Mouse (Mus musculus) heart, postnatal 0 days (tissue): ENCODE results near the gene Krt31. TPM values are rescaled to one million over a fixed set of nuclear protein-coding genes. Genes with fewer than 3 reads are reported as not detected.

Source experiments
- ATAC-seq: fragments of 200-750 bp; cut with Nextera tagmentation; 2 replicates; pipeline ENCODE4 v1.8.0; 2017; ENCODE audit warnings: low read depth, moderate number of reproducible peaks, moderate library complexity; ENCODE audit not compliant: insufficient read depth
- DNase-seq: peaks from one replicate; pipeline ENCODE4 v3.0.0-alpha.2; 2016; ENCODE audit warnings: low spot score
- H3K27ac ChIP-seq: fragments of 300-500 bp; sonication (generic); 2 replicates; pipeline ENCODE4 v1.5.1; 2014; ENCODE audit warnings: low read depth, mild to moderate bottlenecking
- H3K27me3 ChIP-seq: fragments of 300-500 bp; sonication (generic); 2 replicates; pipeline ENCODE4 v1.6.1; 2014; ENCODE audit warnings: low read length, mixed read lengths; ENCODE audit not compliant: control insufficient read depth, insufficient read depth
- H3K36me3 ChIP-seq: fragments of 300-500 bp; sonication (generic); replicated peaks from 2 replicates; pipeline ENCODE4 v1.6.1; 2014; ENCODE audit warnings: low read length, mixed read lengths; ENCODE audit not compliant: control insufficient read depth, insufficient read depth
- H3K4me1 ChIP-seq: fragments of 300-500 bp; sonication (generic); 2 replicates; pipeline ENCODE4 v1.6.1; 2014; ENCODE audit warnings: antibody characterized with exemption; ENCODE audit not compliant: control insufficient read depth, insufficient read depth
- H3K4me2 ChIP-seq: fragments of 300-500 bp; sonication (generic); 2 replicates; pipeline ENCODE4 v1.6.1; 2014; ENCODE audit warnings: low read depth, mild to moderate bottlenecking, low read length, moderate library complexity
- H3K4me3 ChIP-seq: fragments of 300-500 bp; sonication (generic); 2 replicates; pipeline ENCODE4 v1.5.1; 2014; ENCODE audit warnings: low read depth, low read length
- H3K9ac ChIP-seq: fragments of 300-500 bp; sonication (generic); replicated peaks from 2 replicates; pipeline ENCODE4 v1.6.1; 2014; ENCODE audit warnings: low read depth, low read length, mixed read lengths
- H3K9me3 ChIP-seq: fragments of 300-500 bp; sonication (generic); replicated peaks from 2 replicates; pipeline ENCODE4 v1.6.1; 2016; ENCODE audit warnings: low read length; ENCODE audit not compliant: control insufficient read depth
- CTCF ChIP-seq: IDR thresholded peaks from 2 replicates; pipeline ENCODE4 v1.5.1; 2016; ENCODE audit warnings: antibody characterized with exemption, control low read depth, low read depth
- EP300 ChIP-seq: IDR thresholded peaks from 2 replicates; pipeline ENCODE4 v1.6.1; 2016; ENCODE audit warnings: antibody characterized with exemption, low read depth
- WGBS: fragments of 180-500 bp; shearing (Covaris S2); extraction: QIAGEN DNeasy Blood & Tissue Kit; methylation state at CpG from one replicate; pipeline ENCODE4 v1.1.7; 2014; 5-methylcytosine and 5-hydroxymethylcytosine counted together
- polyA plus RNA-seq: library from polyadenylated mRNA; unstranded; fragments of >200 nt; fragmentation: Nextera tagmentation; extraction: Ambion mirVana; gene quantifications from 2 replicates; pipeline ENCODE4 v1.2.1, GENCODE M21; 2015
- total RNA-seq: library from RNA; depleted of rRNA; stranded (reverse); fragments of >200 nt; gene quantifications from 2 replicates; pipeline ENCODE4 v1.2.3, GENCODE M21; 2014; ENCODE audit warnings: low replicate concordance

Krt31 gene
- total and polyA plus RNA-seq, 2 experiments from 2014 or later, result not detected

GRCm38 (mm10) chr11:100046303-100046866 lies 4.0 kb downstream of the Krt31 start:
- 41% methylated on average over 6 of the region's 6 CpGs for WGBS
- no peak for TF ChIP-seq CTCF
- ATAC-seq, result no peak
- Histone ChIP-seq H3K9ac (no peak overlapping the region), H3K4me3 (no peak overlapping the region), H3K36me3 (no peaks in the 10 kb centered on the region), H3K4me1 (no peaks in the 10 kb centered on the region), H3K27me3 (no peaks in the 10 kb centered on the region), H3K27ac (no peak overlapping the region), H3K4me2 (peak overlapping the region; percentile 17; the same call in 1 of the 2 replicates), H3K9me3 (no peaks in the 10 kb centered on the region)
- DNase-seq, result no peak

GRCm38 (mm10) chr11:100041454-100041853 lies 8.9 kb downstream of the Krt31 start, which contains the start of gene Krt34:
TSS of gene Krt34 (minus strand) at chr11:100041554.
- no peaks in the 10 kb centered on the region for H3K9me3 ChIP-seq
- no peak within 1 kb of the TSS for H3K4me2 ChIP-seq
- H3K27ac ChIP-seq, result no peak within 1 kb of the TSS
- DNase-seq (no peak), ATAC-seq (no peak)
- no peaks in the 10 kb centered on the region for H3K27me3 ChIP-seq
- no peak within 1 kb of the TSS for H3K4me3 ChIP-seq
- TF ChIP-seq EP300, result no peak
- no peak for TF ChIP-seq CTCF
- H3K9ac ChIP-seq, result no peak within 1 kb of the TSS
- no peaks in the 10 kb centered on the region for H3K4me1 ChIP-seq
- H3K36me3 ChIP-seq, result no peaks in the 10 kb centered on the region
- 81% methylated on average over 6 of the region's 6 CpGs for WGBS

GRCm38 (mm10) chr11:100029768-100030167 lies 20.6 kb downstream of the Krt31 start, which contains the start of gene Krt33b:
TSS of gene Krt33b (minus strand) at chr11:100029868.
- Histone ChIP-seq H3K36me3 (no peaks in the 10 kb centered on the region), H3K9ac (no peak within 1 kb of the TSS), H3K4me2 (no peak within 1 kb of the TSS), H3K27ac (no peak within 1 kb of the TSS), H3K4me3 (no peak within 1 kb of the TSS), H3K4me1 (no peaks in the 10 kb centered on the region), H3K27me3 (no peaks in the 10 kb centered on the region), H3K9me3 (no peaks in the 10 kb centered on the region)
- TF ChIP-seq CTCF, result no peak
- no peak for TF ChIP-seq EP300
- ATAC-seq (no peak), DNase-seq (no peak)
- 85% methylated on average over 5 of the region's 6 CpGs for WGBS

- Histone ChIP-seq H3K9ac (no peak overlapping the region), H3K36me3 (no peaks in the 10 kb centered on the region), H3K4me1 (no peaks in the 10 kb centered on the region), H3K9me3 (no peaks in the 10 kb centered on the region), H3K27ac (no peak overlapping the region), H3K27me3 (no peaks in the 10 kb centered on the region), H3K4me3 (no peak overlapping the region), H3K4me2 (no peak overlapping the region)
- TF ChIP-seq EP300 (no peak), CTCF (no peak)
- no peak for ATAC-seq
- WGBS, result 41% methylated on average over 5 of the region's 5 CpGs
- DNase-seq, result no peak
These were observed 28.9 kb downstream of the Krt31 start for GRCm38 (mm10) chr11:100021438-100021837.

GRCm38 (mm10) chr11:100019466-100019865 lies 30.9 kb downstream of the Krt31 start:
- no peaks in the 10 kb centered on the region for H3K27me3 ChIP-seq
- no peak for DNase-seq
- H3K4me2 ChIP-seq, result no peak overlapping the region
- WGBS, result 77% methylated on average over 1 of the region's 1 CpGs
- ATAC-seq, result no peak
- H3K27ac ChIP-seq, result no peak overlapping the region
- H3K9ac ChIP-seq, result no peak overlapping the region
- TF ChIP-seq EP300, result no peak
- TF ChIP-seq CTCF, result no peak
- H3K9me3 ChIP-seq, result no peaks in the 10 kb centered on the region
- H3K4me3 ChIP-seq, result no peak overlapping the region
- H3K36me3 ChIP-seq, result no peaks in the 10 kb centered on the region
- H3K4me1 ChIP-seq, result no peaks in the 10 kb centered on the region

- ATAC-seq, result no peak
- Histone ChIP-seq H3K4me2 (no peak within 1 kb of the TSS), H3K27ac (no peak within 1 kb of the TSS), H3K4me3 (no peak within 1 kb of the TSS), H3K27me3 (no peaks in the 10 kb centered on the region), H3K4me1 (no peaks in the 10 kb centered on the region), H3K9ac (no peak within 1 kb of the TSS), H3K36me3 (no peaks in the 10 kb centered on the region), H3K9me3 (no peaks in the 10 kb centered on the region)
- no peak for DNase-seq
- WGBS, result 81% methylated on average over 4 of the region's 4 CpGs
- TF ChIP-seq CTCF (no peak), EP300 (no peak)
These were observed 34.2 kb downstream of the Krt31 start, which contains the start of gene Krt33a for GRCm38 (mm10) chr11:100016112-100016511. TSS of gene Krt33a (minus strand) at chr11:100016212.
